Mouse (Mus musculus) lung, adult 2 months (tissue): ENCODE data around the gene Cbln3.

Source experiments
- CTCF ChIP-seq: fragments of 200-500 bp; IDR thresholded peaks from 2 replicates; pipeline ENCODE4 v1.5.1; 2011; ENCODE audit warnings: mild to moderate bottlenecking, low read length, control low read depth; ENCODE audit not compliant: insufficient read depth
- POLR2A ChIP-seq: fragments of 200-500 bp; IDR thresholded peaks from 2 replicates; pipeline ENCODE4 v1.6.1; 2011; ENCODE audit warnings: low read depth, mild to moderate bottlenecking, control low read depth, low read length, borderline replicate concordance; ENCODE audit errors: extremely low read depth

DNA sequence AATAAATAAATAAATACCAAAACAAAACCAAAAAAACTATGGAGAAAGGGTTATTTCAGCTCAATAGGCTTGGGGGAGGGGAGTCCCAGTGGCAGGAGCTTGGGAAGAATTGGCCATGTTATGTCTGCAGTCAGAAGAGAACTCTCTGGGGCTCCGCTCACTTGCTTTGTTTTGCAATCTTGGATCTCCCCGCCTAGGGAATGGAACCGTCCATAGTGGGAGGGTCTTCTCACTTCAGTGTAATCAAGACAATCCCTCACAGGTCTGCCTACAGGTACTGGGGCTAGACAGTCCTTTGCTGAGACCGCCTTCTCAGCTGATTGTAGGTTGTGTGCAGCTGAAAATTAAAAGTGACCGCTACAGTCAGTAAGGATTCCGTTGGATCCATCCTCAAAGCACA, 14.7 kb downstream of the Cbln3 start:
- TF ChIP-seq CTCF (no peak), POLR2A (no peak)
